Mouse (Mus musculus): ENCODE data around the gene Zfp454. TPM values are rescaled to one million over a fixed set of nuclear protein-coding genes. Genes with fewer than 3 reads are reported as not detected.

The Zfp454 gene
- polyA plus RNA-seq, 1 experiment from 2014 or later, result 5.6 TPM

DNA sequence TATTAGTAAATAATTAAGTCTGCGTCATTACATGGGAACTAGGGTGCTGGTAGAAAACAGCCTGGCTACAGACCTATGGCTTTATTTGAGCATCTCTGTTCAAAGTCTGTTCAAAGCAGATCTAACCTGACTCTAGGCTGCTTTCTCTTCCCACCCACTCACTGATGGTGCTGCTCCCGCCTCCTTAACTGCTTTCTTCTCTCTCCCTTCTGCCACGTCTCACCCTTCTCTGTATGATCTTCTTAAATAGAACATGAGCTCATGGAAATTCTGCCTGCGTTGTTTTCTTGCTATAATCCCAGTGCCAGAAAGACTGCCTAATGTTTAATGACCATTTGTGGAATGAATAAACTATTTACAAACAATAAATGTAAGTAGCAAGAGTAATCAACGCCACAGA is 20.7 kb upstream of the Zfp454 start:
- peaks cover 19% of the 10 kb centered on the region for H3K9me3 ChIP-seq (replicated peaks; ENCODE audit: control insufficient read depth, low read length)
- 88% methylated on average over 5 of the region's 5 CpGs for WGBS
- no peak overlapping the region for H3K4me2 ChIP-seq (ENCODE audit: low read depth, low read length)
- H3K27ac ChIP-seq (ENCODE audit: low read length), result no peak overlapping the region
- no peak for ATAC-seq (ENCODE audit: insufficient read depth, low FRiP score)
- H3K9ac ChIP-seq (ENCODE audit: low read length), result no peak overlapping the region
- no peaks in the 10 kb centered on the region for H3K27me3 ChIP-seq (ENCODE audit: control insufficient read depth, insufficient read depth, low read length)
- no peak overlapping the region for H3K4me3 ChIP-seq (replicated peaks; ENCODE audit: low read length)
- peaks cover 60% of the 10 kb centered on the region for H3K36me3 ChIP-seq (ENCODE audit: control insufficient read depth, insufficient read depth, low read length)
- H3K4me1 ChIP-seq (ENCODE audit: control insufficient read depth, insufficient read depth, low read length), result no peaks in the 10 kb centered on the region

DNA sequence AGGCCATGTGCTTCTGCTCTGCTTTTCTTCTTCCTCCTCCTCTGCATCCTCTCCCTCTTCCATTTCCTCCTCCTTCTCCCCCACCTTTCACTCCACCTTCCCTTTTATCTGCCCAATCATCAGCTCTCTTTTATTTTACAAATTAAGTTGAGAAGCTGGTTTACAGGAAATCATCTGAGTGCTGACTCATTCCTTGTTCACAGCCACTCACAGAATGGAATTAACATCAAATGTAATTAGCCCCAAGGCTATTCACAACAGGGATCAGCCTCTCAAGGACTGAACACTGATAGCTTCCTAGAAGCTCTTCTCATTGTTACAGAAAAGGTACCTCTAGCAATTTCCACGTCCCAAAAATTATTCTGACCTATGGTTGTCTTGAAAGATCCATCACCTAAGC is 9.9 kb upstream of the Zfp454 start:
- Histone ChIP-seq H3K9me3 (replicated peaks; ENCODE audit: control insufficient read depth, low read length) (peaks cover 46% of the 10 kb centered on the region), H3K27ac (ENCODE audit: low read length) (no peak overlapping the region), H3K9ac (ENCODE audit: low read length) (no peak overlapping the region), H3K4me2 (ENCODE audit: low read depth, low read length) (no peak overlapping the region), H3K4me1 (ENCODE audit: control insufficient read depth, insufficient read depth, low read length) (no peaks in the 10 kb centered on the region), H3K4me3 (replicated peaks; ENCODE audit: low read length) (no peak overlapping the region), H3K27me3 (ENCODE audit: control insufficient read depth, insufficient read depth, low read length) (no peaks in the 10 kb centered on the region), H3K36me3 (ENCODE audit: control insufficient read depth, insufficient read depth, low read length) (peaks cover 33% of the 10 kb centered on the region)
- WGBS, result 74% methylated on average over 1 of the region's 1 CpGs
- no peak for ATAC-seq (ENCODE audit: insufficient read depth, low FRiP score)

DNA sequence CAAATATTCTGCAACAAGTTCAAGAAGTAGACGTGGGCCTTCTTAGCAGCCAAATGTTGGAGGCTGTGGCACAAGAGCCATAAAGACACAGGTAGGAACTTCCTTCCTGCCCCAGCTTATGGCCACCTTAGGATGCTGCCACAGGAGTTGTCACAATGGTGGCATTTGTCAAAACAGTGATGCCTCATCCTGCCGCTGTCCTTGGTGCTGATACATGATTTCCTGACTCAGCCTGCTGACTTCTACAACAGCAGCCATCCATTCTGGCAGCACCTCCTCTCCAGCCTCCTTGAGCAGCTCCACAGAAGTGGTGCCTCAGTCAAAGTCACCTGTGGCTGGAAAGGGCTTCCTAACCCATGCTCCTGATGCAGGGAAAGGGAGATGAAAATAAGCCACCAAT is 5.0 kb upstream of the Zfp454 start:
- no peak for ATAC-seq (ENCODE audit: insufficient read depth, low FRiP score)
- WGBS, result 66% methylated on average over 2 of the region's 2 CpGs

DNA sequence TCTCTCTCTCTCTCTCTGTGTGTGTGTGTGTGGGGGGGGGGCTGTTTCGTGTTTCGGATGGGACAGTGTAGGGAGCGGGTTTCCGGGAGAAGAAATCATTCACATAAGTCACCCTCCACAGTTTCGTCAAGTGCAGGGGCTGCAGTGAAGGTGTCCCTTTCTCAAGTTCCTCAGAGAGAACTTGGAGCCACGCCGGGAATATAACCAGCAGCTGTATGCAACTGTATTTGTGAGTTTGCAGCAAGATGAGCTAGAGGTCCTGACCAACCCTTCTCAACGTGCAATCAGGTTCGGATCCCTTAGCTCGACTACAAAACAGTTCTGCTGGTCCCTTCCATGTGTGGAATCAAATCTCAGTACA is 538 bp downstream of the Zfp454 start:
- 7% methylated on average over 10 of the region's 10 CpGs for WGBS
- H3K9ac ChIP-seq (ENCODE audit: low read length), result peak overlapping the region; percentile 73
- ATAC-seq (ENCODE audit: insufficient read depth, low FRiP score), result peak; percentile 6; the same call in 1 of the 2 replicates

More for the DNA sequence above, 5.0 kb upstream of the Zfp454 start:
- Histone ChIP-seq H3K27me3 (ENCODE audit: control insufficient read depth, insufficient read depth, low read length) (no peaks in the 10 kb centered on the region), H3K9me3 (replicated peaks; ENCODE audit: control insufficient read depth, low read length) (peaks cover 10% of the 10 kb centered on the region; the same call in 1 of the 2 replicates), H3K4me1 (ENCODE audit: control insufficient read depth, insufficient read depth, low read length) (no peaks in the 10 kb centered on the region), H3K36me3 (ENCODE audit: control insufficient read depth, insufficient read depth, low read length) (no peaks in the 10 kb centered on the region), H3K4me3 (replicated peaks; ENCODE audit: low read length) (no peak overlapping the region), H3K4me2 (ENCODE audit: low read depth, low read length) (no peak overlapping the region), H3K9ac (ENCODE audit: low read length) (no peak overlapping the region), H3K27ac (ENCODE audit: low read length) (no peak overlapping the region)

DNA sequence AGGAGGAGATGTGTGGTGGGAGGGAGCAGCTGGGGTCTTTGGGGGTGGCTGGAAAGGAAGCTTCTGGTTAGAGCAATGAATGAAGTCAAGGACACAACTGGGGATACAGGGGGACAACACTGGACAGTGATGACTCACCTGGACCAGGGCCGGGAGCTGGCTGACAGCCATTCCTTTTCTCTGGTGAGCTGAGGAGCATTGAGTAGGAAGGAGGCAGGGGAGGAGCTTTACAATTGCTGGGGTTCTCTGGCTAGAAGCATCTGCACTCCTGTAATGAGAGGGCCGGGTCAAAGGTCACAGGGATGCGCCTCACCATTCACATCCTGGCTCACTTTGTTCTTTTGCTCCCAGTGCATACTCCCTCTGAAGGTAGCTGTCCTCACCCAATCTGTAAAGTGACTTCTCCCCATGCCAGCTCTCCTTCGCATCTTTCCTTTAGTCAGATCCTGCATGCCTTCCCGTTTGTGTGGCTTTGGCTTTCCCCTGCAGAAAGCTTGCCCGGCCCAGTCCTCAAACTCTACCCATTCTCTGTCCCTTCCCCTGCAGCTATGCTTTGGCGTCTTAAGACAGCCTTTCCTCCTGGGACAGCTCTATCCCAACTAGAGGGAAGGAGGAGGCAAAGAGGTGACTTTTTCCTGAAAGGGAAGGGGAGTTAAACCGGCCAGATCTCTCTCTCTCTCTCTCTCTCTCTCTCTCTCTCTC is 1.1 kb downstream of the Zfp454 start:
- WGBS, result 41% methylated on average over 8 of the region's 8 CpGs
- H3K9ac ChIP-seq (ENCODE audit: low read length), result peak overlapping the region; percentile 73
- peak overlapping the region; percentile 52 for H3K4me3 ChIP-seq (replicated peaks; ENCODE audit: low read length)
- H3K9me3 ChIP-seq (replicated peaks; ENCODE audit: control insufficient read depth, low read length), result no peaks in the 10 kb centered on the region
- H3K27ac ChIP-seq (ENCODE audit: low read length), result no peak overlapping the region
- H3K27me3 ChIP-seq (ENCODE audit: control insufficient read depth, insufficient read depth, low read length), result no peaks in the 10 kb centered on the region
- peaks cover 7% of the 10 kb centered on the region for H3K4me1 ChIP-seq (ENCODE audit: control insufficient read depth, insufficient read depth, low read length)
- ATAC-seq (ENCODE audit: insufficient read depth, low FRiP score), result no peak
- peak overlapping the region; percentile 66 for H3K4me2 ChIP-seq (ENCODE audit: low read depth, low read length)
- no peaks in the 10 kb centered on the region for H3K36me3 ChIP-seq (ENCODE audit: control insufficient read depth, insufficient read depth, low read length)

More for the DNA sequence above, 538 bp downstream of the Zfp454 start:
- Histone ChIP-seq H3K27ac (ENCODE audit: low read length) (peak overlapping the region; percentile 53; the same call in 1 of the 2 replicates), H3K4me2 (ENCODE audit: low read depth, low read length) (peak overlapping the region; percentile 66), H3K36me3 (ENCODE audit: control insufficient read depth, insufficient read depth, low read length) (no peaks in the 10 kb centered on the region), H3K4me1 (ENCODE audit: control insufficient read depth, insufficient read depth, low read length) (peaks cover 7% of the 10 kb centered on the region), H3K4me3 (replicated peaks; ENCODE audit: low read length) (peak overlapping the region; percentile 52), H3K27me3 (ENCODE audit: control insufficient read depth, insufficient read depth, low read length) (no peaks in the 10 kb centered on the region), H3K9me3 (replicated peaks; ENCODE audit: control insufficient read depth, low read length) (no peaks in the 10 kb centered on the region)

DNA sequence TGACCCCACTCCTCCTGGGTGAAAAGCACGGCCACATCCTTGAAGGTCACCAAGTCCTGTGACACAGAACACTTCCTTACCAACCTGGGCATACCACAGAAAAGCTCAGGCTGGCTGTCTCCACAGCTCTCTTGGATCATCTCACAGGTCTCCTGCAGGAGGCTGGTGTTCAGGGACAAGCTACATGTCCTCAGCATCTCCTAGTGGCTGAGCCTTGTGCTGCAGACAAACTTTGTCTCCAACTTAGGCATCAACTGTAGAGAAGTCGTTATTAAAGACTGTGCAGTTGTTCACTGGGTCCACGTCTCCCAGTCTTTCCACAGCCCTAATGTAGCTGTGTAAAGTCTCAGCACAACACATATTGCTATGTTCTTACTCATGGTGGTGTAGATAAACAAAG is 3.7 kb downstream of the Zfp454 start:
- no peak for ATAC-seq (ENCODE audit: insufficient read depth, low FRiP score)
- H3K4me2 ChIP-seq (ENCODE audit: low read depth, low read length), result no peak overlapping the region
- H3K4me3 ChIP-seq (replicated peaks; ENCODE audit: low read length), result no peak overlapping the region
- H3K36me3 ChIP-seq (ENCODE audit: control insufficient read depth, insufficient read depth, low read length), result 0 out of 2 replicates have a peak, but pooled peaks cover 3% of the 10 kb centered on the region
- H3K4me1 ChIP-seq (ENCODE audit: control insufficient read depth, insufficient read depth, low read length), result peaks cover 7% of the 10 kb centered on the region
- no peaks in the 10 kb centered on the region for H3K27me3 ChIP-seq (ENCODE audit: control insufficient read depth, insufficient read depth, low read length)
- no peak overlapping the region for H3K27ac ChIP-seq (ENCODE audit: low read length)
- no peaks in the 10 kb centered on the region for H3K9me3 ChIP-seq (replicated peaks; ENCODE audit: control insufficient read depth, low read length)
- 80% methylated on average over 3 of the region's 3 CpGs for WGBS
- no peak overlapping the region for H3K9ac ChIP-seq (ENCODE audit: low read length)

DNA sequence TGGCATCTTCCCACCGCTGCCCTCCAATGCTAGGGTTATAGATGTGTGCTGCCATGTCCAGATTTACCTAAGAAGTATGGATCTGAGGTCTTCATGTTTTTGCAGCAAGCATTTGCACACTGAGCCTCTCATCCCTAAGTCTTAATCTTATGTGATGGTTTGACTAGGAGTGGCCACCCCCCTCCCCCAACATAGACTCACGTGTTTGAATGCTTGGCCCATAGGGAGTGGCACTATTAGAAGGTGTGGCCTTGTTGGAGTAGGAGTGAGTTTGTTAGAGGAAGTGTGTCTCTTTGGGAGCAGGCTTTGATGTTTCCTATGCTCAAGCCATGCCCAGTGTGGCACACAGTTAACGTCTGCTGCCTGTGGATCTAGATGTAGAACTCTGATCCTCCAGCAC is 8.8 kb downstream of the Zfp454 start:
- 92% methylated on average over 3 of the region's 3 CpGs for WGBS
- Histone ChIP-seq H3K9ac (ENCODE audit: low read length) (no peak overlapping the region), H3K9me3 (replicated peaks; ENCODE audit: control insufficient read depth, low read length) (peaks cover 15% of the 10 kb centered on the region), H3K4me2 (ENCODE audit: low read depth, low read length) (no peak overlapping the region), H3K27ac (ENCODE audit: low read length) (no peak overlapping the region), H3K4me1 (ENCODE audit: control insufficient read depth, insufficient read depth, low read length) (no peaks in the 10 kb centered on the region), H3K4me3 (replicated peaks; ENCODE audit: low read length) (no peak overlapping the region), H3K36me3 (ENCODE audit: control insufficient read depth, insufficient read depth, low read length) (peaks cover 25% of the 10 kb centered on the region), H3K27me3 (ENCODE audit: control insufficient read depth, insufficient read depth, low read length) (no peaks in the 10 kb centered on the region)
- ATAC-seq (ENCODE audit: insufficient read depth, low FRiP score), result no peak

DNA sequence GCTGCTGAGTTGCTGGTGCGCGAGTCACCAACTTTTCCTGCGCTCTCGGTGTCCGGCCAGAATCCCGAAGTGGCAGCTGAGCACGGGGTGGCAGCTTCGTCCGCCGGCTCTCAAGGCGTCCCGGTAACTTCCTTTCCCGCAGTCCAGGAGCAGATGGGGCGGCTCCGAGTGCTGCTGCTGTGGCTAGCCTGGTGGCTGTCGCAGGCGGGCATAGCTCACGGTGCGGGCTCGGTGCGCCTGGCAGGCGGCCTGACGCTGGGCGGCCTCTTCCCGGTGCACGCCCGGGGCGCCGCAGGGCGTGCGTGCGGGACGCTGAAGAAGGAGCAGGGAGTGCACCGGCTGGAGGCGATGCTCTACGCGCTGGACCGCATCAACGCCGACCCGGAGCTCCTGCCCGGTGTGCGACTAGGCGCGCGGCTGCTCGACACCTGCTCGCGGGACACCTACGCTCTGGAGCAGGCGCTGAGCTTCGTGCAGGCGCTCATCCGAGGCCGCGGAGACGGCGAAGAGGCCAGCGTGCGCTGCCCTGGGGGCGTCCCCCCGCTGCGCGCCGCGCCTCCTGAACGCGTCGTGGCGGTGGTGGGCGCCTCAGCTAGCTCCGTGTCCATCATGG is 36.4 kb downstream of the Zfp454 start:
- peak overlapping the region; percentile 27; the same call in 1 of the 2 replicates for H3K9ac ChIP-seq (ENCODE audit: low read length)
- H3K27me3 ChIP-seq (ENCODE audit: control insufficient read depth, insufficient read depth, low read length), result peaks cover 53% of the 10 kb centered on the region
- WGBS, result under 1% methylated on average over 72 of the region's 72 CpGs
- H3K4me3 ChIP-seq (replicated peaks; ENCODE audit: low read length), result peak overlapping the region; percentile 45
- 0 out of 2 replicates have a peak, but pooled peaks cover 4% of the 10 kb centered on the region for H3K4me1 ChIP-seq (ENCODE audit: control insufficient read depth, insufficient read depth, low read length)
- H3K27ac ChIP-seq (ENCODE audit: low read length), result no peak overlapping the region
- H3K9me3 ChIP-seq (replicated peaks; ENCODE audit: control insufficient read depth, low read length), result no peaks in the 10 kb centered on the region
- no peaks in the 10 kb centered on the region for H3K36me3 ChIP-seq (ENCODE audit: control insufficient read depth, insufficient read depth, low read length)
- peak overlapping the region; percentile 71 for H3K4me2 ChIP-seq (ENCODE audit: low read depth, low read length)
- 0 out of 2 replicates have a peak, but pooled peaks have one; percentile 50 for ATAC-seq (ENCODE audit: insufficient read depth, low FRiP score)

DNA sequence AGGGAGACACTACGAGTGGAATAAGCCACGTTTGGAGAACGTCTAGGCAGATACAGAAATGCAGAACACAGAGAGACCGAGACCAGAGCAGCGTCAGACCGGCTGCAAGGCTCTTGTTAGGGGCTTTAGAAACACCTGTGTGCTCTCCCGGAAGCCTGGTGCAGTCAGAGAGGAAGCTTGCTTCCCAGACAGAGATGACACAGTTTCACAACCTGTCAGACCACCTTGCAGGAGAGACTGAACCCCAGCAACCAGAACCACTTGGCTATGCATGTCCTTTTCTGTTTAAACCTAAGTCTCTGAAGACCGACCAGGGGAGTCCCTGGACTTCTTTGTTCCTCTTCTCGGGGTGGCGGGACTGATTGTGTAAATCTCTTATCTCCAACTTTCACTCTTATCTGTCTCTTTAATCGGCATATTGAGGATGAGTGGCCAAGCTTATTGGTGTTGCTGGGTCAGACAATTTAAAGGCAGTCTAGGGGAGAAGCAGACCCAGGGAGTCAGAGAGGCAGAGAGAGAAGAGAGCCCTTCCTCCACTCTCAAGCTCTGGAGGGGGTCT is 37.2 kb downstream of the Zfp454 start, which contains the start of gene Grm6:
Gene Grm6, plus strand, starts transcription at position 509 of the 559 bp plus-strand sequence.
- Histone ChIP-seq H3K9ac (ENCODE audit: low read length) (peak within 1 kb of the TSS; percentile 27; the same call in 1 of the 2 replicates), H3K4me1 (ENCODE audit: control insufficient read depth, insufficient read depth, low read length) (0 out of 2 replicates have a peak, but pooled peaks cover 4% of the 10 kb centered on the region), H3K27me3 (ENCODE audit: control insufficient read depth, insufficient read depth, low read length) (peaks cover 53% of the 10 kb centered on the region), H3K36me3 (ENCODE audit: control insufficient read depth, insufficient read depth, low read length) (no peaks in the 10 kb centered on the region), H3K4me2 (ENCODE audit: low read depth, low read length) (peak within 1 kb of the TSS; percentile 71), H3K4me3 (replicated peaks; ENCODE audit: low read length) (peak within 1 kb of the TSS; percentile 45), H3K27ac (ENCODE audit: low read length) (no peak within 1 kb of the TSS), H3K9me3 (replicated peaks; ENCODE audit: control insufficient read depth, low read length) (no peaks in the 10 kb centered on the region)
- no peak for ATAC-seq (ENCODE audit: insufficient read depth, low FRiP score)
- WGBS, result 2% methylated on average over 11 of the region's 11 CpGs

All from stomach, embryonic 16.5 days (tissue).